Mouse (Mus musculus) MEL (cell line): Measurements from ENCODE around the gene Gfi1. TPM values are rescaled to one million over a fixed set of nuclear protein-coding genes. Genes with fewer than 3 reads are reported as not detected.

Source experiments
- DNase-seq: peaks from one replicate; pipeline ENCODE4 v3.0.0; 2011; ENCODE audit warnings: low read depth, low spot score
- H3K27ac ChIP-seq: 2 replicates; pipeline ENCODE4 v1.5.1; 2012; ENCODE audit warnings: low read depth, mild to moderate bottlenecking, control low read depth, low read length, moderate library complexity; ENCODE audit not compliant: control insufficient read depth
- H3K27me3 ChIP-seq, 2 experiments: fragments of 150-350 bp in 1 of 2; sonication (generic) in 1 of 2; 2 replicates each; pipeline ENCODE4 v1.6.1; 2012; ENCODE audit warnings: low read length in 2 of 2, mild to moderate bottlenecking in 2 of 2, improper control_type of control experiment in 1 of 2, moderate library complexity in 1 of 2; ENCODE audit not compliant: insufficient read depth in 2 of 2, control insufficient read depth in 1 of 2
- H3K36me3 ChIP-seq, 2 experiments: 2 replicates each; pipeline ENCODE4 v1.6.1; 2012 to 2014; ENCODE audit warnings: low read length in 2 of 2, improper control_type of control experiment in 1 of 2, inconsistent platforms in 1 of 2, mild to moderate bottlenecking in 1 of 2; ENCODE audit not compliant: insufficient read depth in 2 of 2, control insufficient read depth in 1 of 2
- H3K4me1 ChIP-seq, 2 experiments: fragments of 150-350 bp in 1 of 2; sonication (generic) in 1 of 2; 2 replicates each; pipeline ENCODE4 v1.6.1; 2012; ENCODE audit warnings: low read length in 2 of 2, improper control_type of control experiment in 1 of 2, mild to moderate bottlenecking in 1 of 2; ENCODE audit not compliant: insufficient read depth in 2 of 2, control insufficient read depth in 1 of 2
- H3K4me3 ChIP-seq, 2 experiments: fragments of 150-350 bp in 1 of 2; sonication (generic) in 1 of 2; 2 replicates each; pipeline ENCODE4 v1.5.1; 2012; ENCODE audit warnings: low read depth in 2 of 2, low read length in 2 of 2, mild to moderate bottlenecking in 2 of 2, moderate library complexity in 2 of 2, control low read depth in 1 of 2, improper control_type of control experiment in 1 of 2; ENCODE audit not compliant: control insufficient read depth in 1 of 2, insufficient read depth in 1 of 2
- H3K79me2 ChIP-seq: 2 replicates; pipeline ENCODE4 v1.6.1; 2012; ENCODE audit warnings: mild to moderate bottlenecking, low read length, moderate library complexity; ENCODE audit not compliant: control insufficient read depth, poor library complexity, insufficient read depth
- H3K9ac ChIP-seq: 2 replicates; pipeline ENCODE4 v1.6.1; 2012; ENCODE audit warnings: low read depth, mild to moderate bottlenecking, control low read depth, low read length, moderate library complexity; ENCODE audit not compliant: control insufficient read depth, poor library complexity, severe bottlenecking
- H3K9me3 ChIP-seq: fragments of 150-350 bp; sonication (generic); replicated peaks from 2 replicates; pipeline ENCODE4 v1.6.1; 2012; ENCODE audit warnings: mild to moderate bottlenecking, low read length, improper control_type of control experiment, moderate library complexity; ENCODE audit not compliant: insufficient read depth
- CHD1 ChIP-seq: IDR thresholded peaks from 2 replicates; pipeline ENCODE4 v1.6.1; 2012; ENCODE audit warnings: low read depth, mild to moderate bottlenecking, inconsistent platforms, low read length, improper control_type of control experiment
- CHD2 ChIP-seq: IDR thresholded peaks from 2 replicates; pipeline ENCODE4 v1.6.1; 2011; ENCODE audit warnings: low read length, improper control_type of control experiment
- CTCF ChIP-seq, 3 experiments: IDR thresholded peaks in 2 of 3; conservative IDR thresholded peaks in 1 of 3; 2 replicates each; pipeline ENCODE4 v1.5.1; 2011 to 2012; ENCODE audit warnings: low read length in 3 of 3, low read depth in 2 of 3, mild to moderate bottlenecking in 2 of 3, improper control_type of control experiment in 1 of 3, inconsistent platforms in 1 of 3, mixed read lengths in 1 of 3, moderate library complexity in 1 of 3; ENCODE audit not compliant: control insufficient read depth in 1 of 3, insufficient read depth in 1 of 3, poor library complexity in 1 of 3, severe bottlenecking in 1 of 3
- EP300 ChIP-seq, 2 experiments: IDR thresholded peaks; 2 replicates each; pipeline ENCODE4 v1.6.1; 2011; ENCODE audit warnings: improper control_type of control experiment in 2 of 2, low read length in 2 of 2, low read depth in 1 of 2, mild to moderate bottlenecking in 1 of 2
- ETS1 ChIP-seq: IDR thresholded peaks from 2 replicates; pipeline ENCODE4 v1.6.1; 2012; ENCODE audit warnings: low read depth, mild to moderate bottlenecking, inconsistent platforms, low read length, improper control_type of control experiment, moderate library complexity
- GATA1 ChIP-seq: IDR thresholded peaks from 2 replicates; pipeline ENCODE4 v1.6.1; 2011; ENCODE audit warnings: low read depth, low read length, improper control_type of control experiment
- HCFC1 ChIP-seq: IDR thresholded peaks from 2 replicates; pipeline ENCODE4 v1.6.1; 2012; ENCODE audit warnings: low read depth, mild to moderate bottlenecking, inconsistent platforms, low read length, improper control_type of control experiment, moderate library complexity
- MAFK ChIP-seq: IDR thresholded peaks from 2 replicates; pipeline ENCODE4 v1.6.1; 2011; ENCODE audit warnings: low read depth, mild to moderate bottlenecking, low read length, improper control_type of control experiment, borderline replicate concordance
- MAX ChIP-seq: IDR thresholded peaks from 2 replicates; pipeline ENCODE4 v1.6.1; 2011; ENCODE audit warnings: low read length, improper control_type of control experiment
- MXI1 ChIP-seq: IDR thresholded peaks from 2 replicates; pipeline ENCODE4 v1.6.1; 2011; ENCODE audit warnings: mild to moderate bottlenecking, low read depth, low read length, improper control_type of control experiment
- MYB ChIP-seq: IDR thresholded peaks from 2 replicates; pipeline ENCODE4 v1.6.1; 2011; ENCODE audit warnings: mild to moderate bottlenecking, low read depth, low read length, improper control_type of control experiment
- NELFE ChIP-seq: IDR thresholded peaks from 2 replicates; pipeline ENCODE4 v1.6.1; 2011; ENCODE audit warnings: low read depth, low read length, improper control_type of control experiment
- NRF1 ChIP-seq: IDR thresholded peaks from 2 replicates; pipeline ENCODE4 v1.6.1; 2014; ENCODE audit warnings: low read depth, mild to moderate bottlenecking, inconsistent platforms, low read length, improper control_type of control experiment, moderate library complexity; ENCODE audit not compliant: poor library complexity, insufficient read depth, severe bottlenecking
- POLR2AphosphoS2 ChIP-seq: IDR thresholded peaks from 2 replicates; pipeline ENCODE4 v1.6.1; 2011; ENCODE audit warnings: low read length, improper control_type of control experiment
- RAD21 ChIP-seq: IDR thresholded peaks from 2 replicates; pipeline ENCODE4 v1.6.1; 2011; ENCODE audit warnings: mild to moderate bottlenecking, low read depth, low read length, improper control_type of control experiment
- RCOR1 ChIP-seq: IDR thresholded peaks from 2 replicates; pipeline ENCODE4 v1.6.1; 2012; ENCODE audit warnings: low read depth, mild to moderate bottlenecking, inconsistent platforms, low read length, improper control_type of control experiment
- SIN3A ChIP-seq: IDR thresholded peaks from 2 replicates; pipeline ENCODE4 v1.6.1; 2012; ENCODE audit warnings: low read length, improper control_type of control experiment, inconsistent platforms
- SMC3 ChIP-seq: IDR thresholded peaks from 2 replicates; pipeline ENCODE4 v1.6.1; 2011; ENCODE audit warnings: low read depth, low read length, improper control_type of control experiment
- ZC3H11A ChIP-seq: IDR thresholded peaks from 2 replicates; pipeline ENCODE4 v1.6.1; 2012; ENCODE audit warnings: low read depth, mild to moderate bottlenecking, inconsistent platforms, low read length, improper control_type of control experiment
- ZNF384 ChIP-seq: IDR thresholded peaks from 2 replicates; pipeline ENCODE4 v1.6.1; 2012; ENCODE audit warnings: low read depth, mild to moderate bottlenecking, inconsistent platforms, low read length, improper control_type of control experiment
- polyA plus RNA-seq, 2 experiments: library from polyadenylated mRNA; stranded (reverse) in 1 of 2; unstranded in 1 of 2; fragments of >175 nt in 1 of 2; fragments of >200 nt in 1 of 2; gene quantifications; 2 replicates each; pipeline versions ENCODE4 v1.2.1 to v1.2.4; 2012; ENCODE audit warnings: low replicate concordance in 2 of 2, low read depth in 1 of 2; ENCODE audit not compliant: insufficient read length in 2 of 2, insufficient read depth in 1 of 2, missing spikeins in 1 of 2
- total RNA-seq: library from RNA; depleted of rRNA; stranded (reverse); fragments of 300-350 nt; gene quantifications from 2 replicates; pipeline ENCODE4 v1.2.3, GENCODE M21; 2012

The Gfi1 gene
- total and polyA plus RNA-seq, 3 experiments: 0.04 TPM; not detected in 2

- TF ChIP-seq RCOR1 (peak; percentile 88), MXI1 (peak; percentile 59), ZC3H11A (no peak; the same call in none of the 2 replicates), POLR2AphosphoS2 (no peak)
Observed at GRCm38 (mm10) chr5:107687592-107688498, 38.0 kb downstream of the Gfi1 start (continued).

GRCm38 (mm10) chr5:107687161-107687560, 38.7 kb downstream of the Gfi1 start:
- TF ChIP-seq EP300 (IDR thresholded peaks at IDR 0.05; ENCODE audit: low read depth in 1 of 2, low read length in 2 of 2): no peak
- TF ChIP-seq ZNF384: no peak
- TF ChIP-seq MAFK: no peak
- no peak for TF ChIP-seq ETS1
- TF ChIP-seq SIN3A: no peak
- TF ChIP-seq HCFC1: no peak
- TF ChIP-seq CHD1: no peak
- TF ChIP-seq MYB: no peak
- no peak for TF ChIP-seq ZC3H11A
- TF ChIP-seq GATA1: no peak
- TF ChIP-seq NELFE: no peak
- no peak for TF ChIP-seq POLR2AphosphoS2
- TF ChIP-seq NRF1: no peak
- Histone ChIP-seq H3K27me3 (peaks cover 0 to 2% of the 10 kb centered on the region in 2 experiments; a peak in 1 of 4 replicates), H3K9ac (no peak overlapping the region), H3K79me2 (no peaks in the 10 kb centered on the region), H3K36me3 (peaks cover 0 to 3% of the 10 kb centered on the region in 2 experiments; a peak in 1 of 4 replicates), H3K9me3 (no peaks in the 10 kb centered on the region), H3K27ac (no peak overlapping the region), H3K4me3 (no peak overlapping the region), H3K4me1 (peaks cover 0 to 4% of the 10 kb centered on the region in 2 experiments; a peak in 3 of 4 replicates)
- DNase-seq: no peak

GRCm38 (mm10) chr5:107684380-107684779, 41.5 kb downstream of the Gfi1 start:
- TF ChIP-seq SMC3: peak; percentile 64
- no peak for TF ChIP-seq HCFC1
- TF ChIP-seq ZC3H11A: peak; percentile 46; the same call in 1 of the 2 replicates
- peak; percentile 53 for TF ChIP-seq RAD21
- TF ChIP-seq MYB: no peak
- TF ChIP-seq CTCF (IDR thresholded peaks at IDR 0.05 in 2 of 3, conservative IDR thresholded peaks at IDR 0.05 in 1 of 3; ENCODE audit: control insufficient read depth in 1 of 3, insufficient read depth in 1 of 3, low read depth in 2 of 3, low read length in 3 of 3, poor library complexity in 1 of 3, severe bottlenecking in 1 of 3): peak in 2 of 3 experiments; percentile 29 to 55; a peak in 4 of 6 replicates
- no peak for TF ChIP-seq CHD2
- no peak for TF ChIP-seq MAX
- Histone ChIP-seq H3K79me2 (no peaks in the 10 kb centered on the region), H3K27ac (no peak overlapping the region), H3K9ac (no peak overlapping the region), H3K4me3 (no peak overlapping the region), H3K36me3 (peaks cover 0 to 3% of the 10 kb centered on the region in 2 experiments; a peak in 1 of 4 replicates), H3K27me3 (no peaks in the 10 kb centered on the region), H3K9me3 (no peaks in the 10 kb centered on the region), H3K4me1 (peaks cover 0 to 4% of the 10 kb centered on the region in 2 experiments; a peak in 3 of 4 replicates)
- DNase-seq: peak; percentile 31
